Mouse (Mus musculus): ENCODE measurements at regions not wholly inside any gene's neighbourhood (a gene's known extent, or its start where the extent isn't known, plus 50 kb on each side); places are given as distances from the start of the nearest gene placed in this dataset.
"Not testable (repeated sequence)": the region's sequence is repeated elsewhere in the genome, so short reads cannot be mapped to it uniquely, and the experiment has no call there.

- H3K4me3 ChIP-seq (ENCODE audit: insufficient read depth, low read depth, low read length): no peak overlapping the region
- no peak overlapping the region for H3K27ac ChIP-seq (ENCODE audit: insufficient read depth, low read depth, low read length)
- TF ChIP-seq POLR2A (IDR thresholded peaks at IDR 0.05; ENCODE audit: insufficient read depth, low read depth, low read length): no peak
- no peak for TF ChIP-seq CTCF (IDR thresholded peaks at IDR 0.05; ENCODE audit: insufficient read depth, low read depth, low read length)
- H3K4me1 ChIP-seq (ENCODE audit: control insufficient read depth, insufficient read depth, low read length): no peaks in the 10 kb centered on the region
- WGBS: 68% methylated on average over 6 of the region's 6 CpGs
These were observed 250.1 kb downstream of the 3100002H09Rik start for GRCm38 (mm10) chr4:124360578-124360908.

GRCm38 (mm10) chr4:124359707-124360577 lies 250.7 kb downstream of the 3100002H09Rik start:
- 37% methylated on average over 13 of the region's 13 CpGs for WGBS
- H3K4me3 ChIP-seq (ENCODE audit: insufficient read depth, low read depth, low read length): no peak overlapping the region
- TF ChIP-seq POLR2A (IDR thresholded peaks at IDR 0.05; ENCODE audit: insufficient read depth, low read depth, low read length) (no peak), CTCF (IDR thresholded peaks at IDR 0.05; ENCODE audit: insufficient read depth, low read depth, low read length) (no peak)
- no peaks in the 10 kb centered on the region for H3K4me1 ChIP-seq (ENCODE audit: control insufficient read depth, insufficient read depth, low read length)
- no peak overlapping the region for H3K27ac ChIP-seq (ENCODE audit: insufficient read depth, low read depth, low read length)

GRCm38 (mm10) chr4:124358456-124358855 lies 252.1 kb downstream of the 3100002H09Rik start:
- 23% methylated on average over 3 of the region's 8 CpGs for WGBS
- not testable (repeated sequence) for H3K4me3 ChIP-seq (ENCODE audit: insufficient read depth, low read depth, low read length); H3K4me1 ChIP-seq (ENCODE audit: control insufficient read depth, insufficient read depth, low read length); H3K27ac ChIP-seq (ENCODE audit: insufficient read depth, low read depth, low read length)

- Histone ChIP-seq H3K4me1 (ENCODE audit: control insufficient read depth, insufficient read depth, low read length) (no peaks in the 10 kb centered on the region), H3K4me3 (ENCODE audit: insufficient read depth, low read depth, low read length) (no peak overlapping the region), H3K27ac (ENCODE audit: insufficient read depth, low read depth, low read length) (no peak overlapping the region)
- WGBS: 98% methylated on average over 3 of the region's 3 CpGs
- TF ChIP-seq POLR2A (IDR thresholded peaks at IDR 0.05; ENCODE audit: insufficient read depth, low read depth, low read length): no peak
- no peak for TF ChIP-seq CTCF (IDR thresholded peaks at IDR 0.05; ENCODE audit: insufficient read depth, low read depth, low read length)
These were observed 260.2 kb downstream of the 3100002H09Rik start for GRCm38 (mm10) chr4:124350361-124350760.

- TF ChIP-seq CTCF (IDR thresholded peaks at IDR 0.05; ENCODE audit: insufficient read depth, low read depth, low read length) (no peak), POLR2A (IDR thresholded peaks at IDR 0.05; ENCODE audit: insufficient read depth, low read depth, low read length) (no peak)
- H3K4me3 ChIP-seq (ENCODE audit: insufficient read depth, low read depth, low read length): no peak overlapping the region
- no peak overlapping the region for H3K27ac ChIP-seq (ENCODE audit: insufficient read depth, low read depth, low read length)
- 87% methylated on average over 15 of the region's 15 CpGs for WGBS
- no peaks in the 10 kb centered on the region for H3K4me1 ChIP-seq (ENCODE audit: control insufficient read depth, insufficient read depth, low read length)
These were observed 260.9 kb downstream of the 3100002H09Rik start for GRCm38 (mm10) chr4:124349610-124350295.

- 55% methylated on average over 3 of the region's 3 CpGs for WGBS
- Histone ChIP-seq H3K4me3 (ENCODE audit: insufficient read depth, low read depth, low read length) (no peak overlapping the region), H3K4me1 (ENCODE audit: control insufficient read depth, insufficient read depth, low read length) (no peaks in the 10 kb centered on the region), H3K27ac (ENCODE audit: insufficient read depth, low read depth, low read length) (no peak overlapping the region)
- TF ChIP-seq CTCF (IDR thresholded peaks at IDR 0.05; ENCODE audit: insufficient read depth, low read depth, low read length) (no peak), POLR2A (IDR thresholded peaks at IDR 0.05; ENCODE audit: insufficient read depth, low read depth, low read length) (no peak)
These were observed 261.5 kb downstream of the 3100002H09Rik start for GRCm38 (mm10) chr4:124349055-124349454.

- WGBS: 85% methylated on average over 7 of the region's 7 CpGs
- Histone ChIP-seq H3K27ac (ENCODE audit: insufficient read depth, low read depth, low read length) (no peak overlapping the region), H3K4me3 (ENCODE audit: insufficient read depth, low read depth, low read length) (no peak overlapping the region), H3K4me1 (ENCODE audit: control insufficient read depth, insufficient read depth, low read length) (no peaks in the 10 kb centered on the region)
- TF ChIP-seq POLR2A (IDR thresholded peaks at IDR 0.05; ENCODE audit: insufficient read depth, low read depth, low read length) (no peak), CTCF (IDR thresholded peaks at IDR 0.05; ENCODE audit: insufficient read depth, low read depth, low read length) (no peak)
These were observed 270.5 kb downstream of the 3100002H09Rik start for GRCm38 (mm10) chr4:124340073-124340472.

- TF ChIP-seq CTCF (IDR thresholded peaks at IDR 0.05; ENCODE audit: insufficient read depth, low read depth, low read length) (no peak), POLR2A (IDR thresholded peaks at IDR 0.05; ENCODE audit: insufficient read depth, low read depth, low read length) (no peak)
- 74% methylated on average over 2 of the region's 2 CpGs for WGBS
- no peak overlapping the region for H3K4me3 ChIP-seq (ENCODE audit: insufficient read depth, low read depth, low read length)
- H3K4me1 ChIP-seq (ENCODE audit: control insufficient read depth, insufficient read depth, low read length): no peaks in the 10 kb centered on the region
- H3K27ac ChIP-seq (ENCODE audit: insufficient read depth, low read depth, low read length): no peak overlapping the region
These were observed 274.9 kb downstream of the 3100002H09Rik start for GRCm38 (mm10) chr4:124335726-124336125.

GRCm38 (mm10) chr4:124332974-124333373 lies 277.6 kb downstream of the 3100002H09Rik start:
- WGBS: 84% methylated on average over 2 of the region's 2 CpGs
- Histone ChIP-seq H3K27ac (ENCODE audit: insufficient read depth, low read depth, low read length) (no peak overlapping the region), H3K4me1 (ENCODE audit: control insufficient read depth, insufficient read depth, low read length) (no peaks in the 10 kb centered on the region), H3K4me3 (ENCODE audit: insufficient read depth, low read depth, low read length) (no peak overlapping the region)
- TF ChIP-seq CTCF (IDR thresholded peaks at IDR 0.05; ENCODE audit: insufficient read depth, low read depth, low read length): no peak
- TF ChIP-seq POLR2A (IDR thresholded peaks at IDR 0.05; ENCODE audit: insufficient read depth, low read depth, low read length): no peak

Measured in olfactory bulb, adult 2 months (tissue).